Mouse (Mus musculus) kidney, embryonic 15.5 days (tissue): ENCODE measurements around the gene Rcan3. TPM values are rescaled to one million over a fixed set of nuclear protein-coding genes. Genes with fewer than 3 reads are reported as not detected.

Source experiments
- ATAC-seq: fragments of 200-750 bp; cut with Nextera tagmentation; replicated peaks from 2 replicates; pipeline ENCODE4 v1.8.0; 2017; ENCODE audit warnings: moderate TSS enrichment; ENCODE audit not compliant: low FRiP score
- H3K27ac ChIP-seq: fragments of 300-500 bp; sonication (generic); 2 replicates; pipeline ENCODE4 v1.5.1; 2015; ENCODE audit warnings: mild to moderate bottlenecking, inconsistent platforms
- H3K27me3 ChIP-seq: fragments of 300-500 bp; sonication (generic); 2 replicates; pipeline ENCODE4 v1.6.1; 2015; ENCODE audit warnings: inconsistent platforms
- H3K36me3 ChIP-seq: fragments of 300-500 bp; sonication (generic); 2 replicates; pipeline ENCODE4 v1.6.1; 2015; ENCODE audit warnings: inconsistent platforms
- H3K4me1 ChIP-seq: fragments of 300-500 bp; sonication (generic); 2 replicates; pipeline ENCODE4 v1.6.1; 2015; ENCODE audit warnings: inconsistent platforms
- H3K4me2 ChIP-seq: fragments of 300-500 bp; sonication (generic); 2 replicates; pipeline ENCODE4 v1.6.1; 2015; ENCODE audit warnings: moderate library complexity, mild to moderate bottlenecking, inconsistent platforms
- H3K4me3 ChIP-seq: fragments of 300-500 bp; sonication (generic); replicated peaks from 2 replicates; pipeline ENCODE4 v1.5.1; 2015; ENCODE audit warnings: mild to moderate bottlenecking, inconsistent platforms
- H3K9ac ChIP-seq: fragments of 300-500 bp; sonication (generic); 2 replicates; pipeline ENCODE4 v1.6.1; 2015; ENCODE audit warnings: mild to moderate bottlenecking, inconsistent platforms
- H3K9me3 ChIP-seq: fragments of 300-500 bp; sonication (generic); replicated peaks from 2 replicates; pipeline ENCODE4 v1.6.1; 2016; ENCODE audit warnings: inconsistent platforms
- WGBS: fragments of 180-500 bp; shearing (Covaris S2); methylation state at CpG from one replicate; pipeline ENCODE4 v1.1.7; 2015; ENCODE audit warnings: mixed read lengths; 5-methylcytosine and 5-hydroxymethylcytosine counted together
- polyA plus RNA-seq: library from polyadenylated mRNA; unstranded; fragments of >200 nt; fragmentation: Nextera tagmentation; extraction: Ambion mirVana; gene quantifications from 2 replicates; pipeline ENCODE4 v1.2.1, GENCODE M21; 2015

Rcan3 gene
- polyA plus RNA-seq, 1 experiment from 2014 or later = 15.5 TPM

DNA sequence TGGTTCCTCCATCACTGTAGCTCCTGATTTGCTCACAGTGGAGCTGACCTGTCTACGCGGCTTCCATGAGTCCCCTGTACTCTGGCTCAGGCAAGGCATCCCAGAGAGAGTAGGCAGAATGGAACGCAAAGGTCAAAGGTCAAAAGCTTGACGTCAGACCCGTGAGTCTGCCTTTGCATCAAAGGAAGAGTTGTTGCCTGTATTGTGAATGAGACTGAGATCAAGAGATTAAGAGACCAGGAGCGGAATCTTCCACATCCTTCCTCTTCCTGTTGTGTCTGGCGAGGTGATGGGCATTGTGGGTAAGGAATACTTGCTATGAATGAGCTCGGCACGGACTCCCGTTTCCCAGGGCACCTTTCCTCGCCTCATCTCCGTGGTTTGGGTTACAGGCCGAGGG lies 2.6 kb upstream of the Rcan3 start:
- H3K9me3 ChIP-seq = no peaks in the 10 kb centered on the region
- H3K4me3 ChIP-seq = no peak overlapping the region
- H3K4me2 ChIP-seq = peak overlapping the region; percentile 9; the same call in 1 of the 2 replicates
- no peaks in the 10 kb centered on the region for H3K27me3 ChIP-seq
- ATAC-seq = no peak
- WGBS = 54% methylated on average over 13 of the region's 13 CpGs
- H3K27ac ChIP-seq = 0 out of 2 replicates have a peak overlapping the region, but pooled peaks have one; percentile 37
- H3K9ac ChIP-seq = no peak overlapping the region
- H3K36me3 ChIP-seq = no peaks in the 10 kb centered on the region
- H3K4me1 ChIP-seq = peaks cover 28% of the 10 kb centered on the region

GRCm38 (mm10) chr4:135434395-135434789 lies 739 bp upstream of the Rcan3 start:
- H3K9ac ChIP-seq = peak overlapping the region; percentile 67
- peak overlapping the region; percentile 45 for H3K27ac ChIP-seq
- WGBS = 24% methylated on average over 11 of the region's 11 CpGs
- no peaks in the 10 kb centered on the region for H3K27me3 ChIP-seq
- no peaks in the 10 kb centered on the region for H3K9me3 ChIP-seq
- no peak for ATAC-seq
- H3K4me2 ChIP-seq = peak overlapping the region; percentile 96
- peaks cover 22% of the 10 kb centered on the region for H3K4me1 ChIP-seq
- peak overlapping the region; percentile 61 for H3K4me3 ChIP-seq
- H3K36me3 ChIP-seq = no peaks in the 10 kb centered on the region

DNA sequence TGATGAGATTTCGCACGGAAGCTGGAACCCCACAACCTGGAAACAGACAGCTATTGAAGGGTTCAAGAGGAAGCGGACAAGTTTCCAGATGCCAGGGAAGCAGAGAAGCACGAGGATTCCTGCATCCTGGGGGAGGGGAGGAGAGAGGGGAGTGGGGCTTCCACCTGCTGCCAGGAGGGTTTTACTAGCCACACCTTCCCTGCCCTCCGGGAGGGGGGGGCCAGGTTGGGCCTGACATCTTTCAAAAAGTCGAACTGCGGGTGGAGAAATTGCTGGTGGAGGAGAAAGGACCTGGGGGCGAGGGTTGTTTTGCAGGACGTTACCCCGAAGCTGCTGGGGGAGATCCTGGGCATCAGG lies 589 bp downstream of the Rcan3 start:
- Histone ChIP-seq H3K9me3 (no peaks in the 10 kb centered on the region), H3K4me3 (peak overlapping the region; percentile 61), H3K9ac (peak overlapping the region; percentile 67), H3K27me3 (no peaks in the 10 kb centered on the region), H3K36me3 (no peaks in the 10 kb centered on the region), H3K4me2 (peak overlapping the region; percentile 96), H3K27ac (peak overlapping the region; percentile 25; the same call in 1 of the 2 replicates), H3K4me1 (peaks cover 18% of the 10 kb centered on the region)
- ATAC-seq = no peak
- WGBS = 6% methylated on average over 10 of the region's 10 CpGs

- no peaks in the 10 kb centered on the region for H3K9me3 ChIP-seq
- H3K36me3 ChIP-seq = no peaks in the 10 kb centered on the region
- H3K4me1 ChIP-seq = peaks cover 18% of the 10 kb centered on the region
- H3K9ac ChIP-seq = no peak overlapping the region
- ATAC-seq = no peak
- no peak overlapping the region for H3K27ac ChIP-seq
- H3K27me3 ChIP-seq = no peaks in the 10 kb centered on the region
- H3K4me2 ChIP-seq = no peak overlapping the region
- no peak overlapping the region for H3K4me3 ChIP-seq
- 82% methylated on average over 8 of the region's 8 CpGs for WGBS
Measured at GRCm38 (mm10) chr4:135429990-135430760, 3.5 kb downstream of the Rcan3 start.

GRCm38 (mm10) chr4:135429383-135429782 lies 4.3 kb downstream of the Rcan3 start:
- 90% methylated on average over 4 of the region's 4 CpGs for WGBS
- Histone ChIP-seq H3K4me2 (no peak overlapping the region), H3K27me3 (no peaks in the 10 kb centered on the region), H3K9me3 (no peaks in the 10 kb centered on the region), H3K4me3 (no peak overlapping the region), H3K9ac (no peak overlapping the region), H3K4me1 (peaks cover 14% of the 10 kb centered on the region), H3K36me3 (peaks cover 4% of the 10 kb centered on the region; the same call in 1 of the 2 replicates), H3K27ac (no peak overlapping the region)
- ATAC-seq = no peak

- ATAC-seq = no peak
- Histone ChIP-seq H3K27me3 (no peaks in the 10 kb centered on the region), H3K4me3 (no peak overlapping the region), H3K4me2 (no peak overlapping the region), H3K4me1 (no peaks in the 10 kb centered on the region), H3K27ac (no peak overlapping the region), H3K9me3 (no peaks in the 10 kb centered on the region), H3K36me3 (peaks cover 25% of the 10 kb centered on the region; the same call in 1 of the 2 replicates), H3K9ac (no peak overlapping the region)
- 96% methylated on average over 7 of the region's 7 CpGs for WGBS
Measured at GRCm38 (mm10) chr4:135426587-135426986, 7.1 kb downstream of the Rcan3 start.

DNA sequence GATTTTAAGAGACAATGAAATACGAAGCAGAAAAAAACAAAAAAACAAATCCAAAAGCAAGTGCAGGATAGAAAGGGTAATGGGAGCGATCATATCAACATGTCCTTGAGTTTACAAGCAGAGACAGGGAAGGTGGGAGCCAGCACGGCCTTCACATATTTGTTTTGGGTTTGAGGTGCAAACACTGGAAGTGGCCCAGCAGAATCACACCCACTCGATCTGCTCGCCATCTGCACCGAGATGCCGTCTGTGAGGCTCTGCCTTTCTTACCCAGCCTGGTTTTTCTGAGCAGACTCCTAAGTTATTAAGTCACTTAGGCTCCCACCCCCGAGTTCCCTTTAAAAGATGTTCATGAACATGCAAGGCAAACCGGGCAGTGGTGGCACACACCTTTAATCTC lies 8.0 kb downstream of the Rcan3 start:
- ATAC-seq = no peak
- H3K36me3 ChIP-seq = peaks cover 25% of the 10 kb centered on the region; the same call in 1 of the 2 replicates
- WGBS = 79% methylated on average over 9 of the region's 9 CpGs
- H3K4me2 ChIP-seq = no peak overlapping the region
- no peak overlapping the region for H3K27ac ChIP-seq
- H3K4me3 ChIP-seq = no peak overlapping the region
- H3K9me3 ChIP-seq = no peaks in the 10 kb centered on the region
- H3K9ac ChIP-seq = no peak overlapping the region
- no peaks in the 10 kb centered on the region for H3K4me1 ChIP-seq
- H3K27me3 ChIP-seq = no peaks in the 10 kb centered on the region

DNA sequence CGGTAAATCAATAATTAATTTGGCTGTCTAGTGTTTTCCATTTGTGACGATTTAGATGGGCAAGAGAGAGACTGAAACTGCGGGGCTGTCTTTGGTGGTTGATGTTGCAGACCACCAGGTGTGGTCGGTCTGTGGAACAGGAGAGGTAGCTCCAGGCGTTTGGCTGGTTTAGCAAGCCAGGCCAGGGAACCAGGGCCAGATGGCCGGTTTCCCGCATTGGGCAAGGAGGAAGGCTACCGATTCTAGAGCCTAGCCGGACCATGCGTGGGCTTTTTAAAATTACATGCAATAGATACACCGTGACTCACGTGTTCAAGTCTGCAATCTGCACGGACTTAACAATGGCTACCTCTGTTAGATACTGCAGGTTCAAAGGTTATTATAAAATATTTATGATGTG lies 12.7 kb downstream of the Rcan3 start:
- Histone ChIP-seq H3K27me3 (no peaks in the 10 kb centered on the region), H3K27ac (no peak overlapping the region), H3K9ac (no peak overlapping the region), H3K9me3 (no peaks in the 10 kb centered on the region), H3K4me1 (no peaks in the 10 kb centered on the region), H3K4me3 (no peak overlapping the region), H3K36me3 (peaks cover 67% of the 10 kb centered on the region), H3K4me2 (no peak overlapping the region)
- 91% methylated on average over 13 of the region's 13 CpGs for WGBS
- no peak for ATAC-seq

DNA sequence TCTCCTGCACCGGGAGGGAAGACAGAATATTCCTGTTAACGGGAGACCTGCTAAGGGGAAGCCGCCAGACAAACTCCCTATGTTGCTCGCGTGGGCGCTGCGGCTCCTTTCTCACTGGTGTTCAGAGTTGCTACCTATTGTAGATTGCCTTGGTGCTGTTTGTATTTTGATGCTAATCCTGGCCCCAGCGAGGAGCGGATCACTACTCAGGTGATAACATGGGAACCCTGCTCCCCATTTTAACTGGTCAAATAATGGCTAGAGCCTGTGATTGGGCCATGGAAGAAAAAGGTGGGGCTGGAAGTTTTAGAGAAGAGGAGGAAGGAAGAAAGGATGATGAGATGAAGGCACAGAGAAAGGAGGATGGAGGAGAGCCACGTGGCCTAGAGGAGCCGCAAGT lies 13.2 kb downstream of the Rcan3 start:
- no peak overlapping the region for H3K9ac ChIP-seq
- no peak overlapping the region for H3K27ac ChIP-seq
- no peaks in the 10 kb centered on the region for H3K4me1 ChIP-seq
- H3K9me3 ChIP-seq = no peaks in the 10 kb centered on the region
- no peaks in the 10 kb centered on the region for H3K27me3 ChIP-seq
- 80% methylated on average over 11 of the region's 11 CpGs for WGBS
- H3K4me3 ChIP-seq = no peak overlapping the region
- no peak for ATAC-seq
- H3K4me2 ChIP-seq = no peak overlapping the region
- H3K36me3 ChIP-seq = peaks cover 72% of the 10 kb centered on the region

GRCm38 (mm10) chr4:135419996-135420395 lies 13.7 kb downstream of the Rcan3 start:
- H3K9me3 ChIP-seq = no peaks in the 10 kb centered on the region
- no peak overlapping the region for H3K9ac ChIP-seq
- no peak overlapping the region for H3K4me2 ChIP-seq
- no peak overlapping the region for H3K27ac ChIP-seq
- no peak overlapping the region for H3K4me3 ChIP-seq
- H3K27me3 ChIP-seq = no peaks in the 10 kb centered on the region
- no peaks in the 10 kb centered on the region for H3K4me1 ChIP-seq
- 74% methylated on average over 21 of the region's 21 CpGs for WGBS
- H3K36me3 ChIP-seq = peaks cover 76% of the 10 kb centered on the region
- ATAC-seq = no peak

- Histone ChIP-seq H3K36me3 (peaks cover 62% of the 10 kb centered on the region), H3K4me2 (no peak overlapping the region), H3K4me1 (no peaks in the 10 kb centered on the region), H3K27ac (no peak overlapping the region), H3K27me3 (no peaks in the 10 kb centered on the region), H3K4me3 (no peak overlapping the region), H3K9ac (no peak overlapping the region), H3K9me3 (no peaks in the 10 kb centered on the region)
- no peak for ATAC-seq
- 88% methylated on average over 21 of the region's 21 CpGs for WGBS
Measured at GRCm38 (mm10) chr4:135416367-135416766, 17.3 kb downstream of the Rcan3 start.

DNA sequence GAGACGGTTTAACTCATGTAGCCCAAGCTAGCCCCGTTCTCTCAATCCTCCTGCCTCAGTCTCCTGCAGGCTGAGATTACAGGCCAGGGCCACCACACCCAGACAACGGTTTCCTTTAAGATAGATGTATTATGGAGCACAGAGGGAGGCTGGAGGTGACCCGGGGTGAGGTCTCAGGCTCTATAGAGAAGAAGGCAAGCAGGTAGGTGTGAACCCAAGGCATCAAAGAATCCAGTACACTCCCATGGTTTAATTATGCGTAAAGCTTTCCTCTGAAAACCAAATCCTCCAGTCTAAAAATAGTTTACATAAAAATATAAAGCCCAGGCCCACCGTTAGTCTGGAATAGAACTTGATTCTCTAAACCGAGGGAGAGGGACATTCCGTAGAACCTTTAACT lies 20.2 kb downstream of the Rcan3 start:
- no peaks in the 10 kb centered on the region for H3K9me3 ChIP-seq
- no peaks in the 10 kb centered on the region for H3K4me1 ChIP-seq
- H3K9ac ChIP-seq = no peak overlapping the region
- H3K4me2 ChIP-seq = no peak overlapping the region
- H3K27me3 ChIP-seq = no peaks in the 10 kb centered on the region
- H3K27ac ChIP-seq = no peak overlapping the region
- H3K36me3 ChIP-seq = peaks cover 44% of the 10 kb centered on the region
- no peak overlapping the region for H3K4me3 ChIP-seq
- WGBS = 82% methylated on average over 8 of the region's 8 CpGs
- ATAC-seq = no peak

GRCm38 (mm10) chr4:135411633-135412032 lies 22.0 kb downstream of the Rcan3 start:
- 31% methylated on average over 4 of the region's 4 CpGs for WGBS
- Histone ChIP-seq H3K9me3 (no peaks in the 10 kb centered on the region), H3K4me3 (no peak overlapping the region), H3K9ac (no peak overlapping the region), H3K27me3 (no peaks in the 10 kb centered on the region), H3K4me1 (no peaks in the 10 kb centered on the region), H3K4me2 (no peak overlapping the region), H3K27ac (no peak overlapping the region), H3K36me3 (peaks cover 26% of the 10 kb centered on the region)
- no peak; the same call in 1 of the 2 replicates for ATAC-seq
